Mouse (Mus musculus) neural tube, embryonic 12.5 days (tissue): Measurements from ENCODE around the gene Rad51b. TPM values are rescaled to one million over a fixed set of nuclear protein-coding genes. Genes with fewer than 3 reads are reported as not detected.

Experiments
- ATAC-seq: fragments of 200-750 bp; cut with Nextera tagmentation; 2 replicates; pipeline ENCODE4 v1.8.0; 2017; ENCODE audit warnings: low read depth, mild to moderate bottlenecking, moderate TSS enrichment, moderate library complexity; ENCODE audit not compliant: low FRiP score
- H3K27ac ChIP-seq: fragments of 300-500 bp; sonication (generic); 2 replicates; pipeline ENCODE4 v1.5.1; 2016
- H3K27me3 ChIP-seq: fragments of 300-500 bp; sonication (generic); replicated peaks from 2 replicates; pipeline ENCODE4 v1.6.1; 2016; ENCODE audit warnings: mild to moderate bottlenecking
- H3K36me3 ChIP-seq: fragments of 300-500 bp; sonication (generic); 2 replicates; pipeline ENCODE4 v1.6.1; 2016; ENCODE audit warnings: mild to moderate bottlenecking
- H3K4me1 ChIP-seq: fragments of 300-500 bp; sonication (generic); 2 replicates; pipeline ENCODE4 v1.6.1; 2016
- H3K4me2 ChIP-seq: fragments of 300-500 bp; sonication (generic); replicated peaks from 2 replicates; pipeline ENCODE4 v1.6.1; 2016; ENCODE audit warnings: mild to moderate bottlenecking
- H3K4me3 ChIP-seq: fragments of 300-500 bp; sonication (generic); 2 replicates; pipeline ENCODE4 v1.5.1; 2016
- H3K9ac ChIP-seq: fragments of 300-500 bp; sonication (generic); 2 replicates; pipeline ENCODE4 v1.6.1; 2016; ENCODE audit warnings: mild to moderate bottlenecking
- H3K9me3 ChIP-seq: fragments of 300-500 bp; sonication (generic); 2 replicates; pipeline ENCODE4 v1.6.1; 2016; ENCODE audit warnings: mild to moderate bottlenecking
- WGBS: fragments of 180-500 bp; shearing (Covaris S2); methylation state at CpG from one replicate; pipeline ENCODE4 v1.1.7; 2016; 5-methylcytosine and 5-hydroxymethylcytosine counted together
- polyA plus RNA-seq: library from polyadenylated mRNA; unstranded; fragments of >200 nt; fragmentation: Nextera tagmentation; extraction: Ambion mirVana; gene quantifications from 2 replicates; pipeline ENCODE4 v1.2.1, GENCODE M21; 2016

Rad51b gene
- polyA plus RNA-seq, 1 experiment from 2014 or later, result 4.5 TPM

DNA sequence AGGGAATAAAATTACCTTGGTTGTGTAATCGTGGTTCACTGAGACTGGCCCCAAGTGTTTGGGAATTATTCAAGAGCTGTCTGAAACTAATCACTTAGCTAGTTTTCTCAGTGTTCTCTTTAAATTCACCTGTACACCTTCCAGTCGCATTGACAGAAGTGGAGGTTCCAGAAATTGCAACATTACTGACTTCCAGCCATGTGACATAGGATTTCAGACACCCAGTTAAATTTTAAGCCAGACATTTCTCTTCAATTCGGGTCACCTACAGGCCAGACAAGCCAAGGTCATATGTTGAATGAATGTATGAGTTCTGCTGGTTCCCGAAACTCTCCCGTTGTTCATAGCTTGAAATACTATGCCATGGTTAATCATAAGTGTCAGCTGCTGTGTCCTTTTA, 260.8 kb downstream of the Rad51b start:
- Histone ChIP-seq H3K27me3 (no peaks in the 10 kb centered on the region), H3K4me2 (no peak overlapping the region), H3K27ac (no peak overlapping the region), H3K4me3 (no peak overlapping the region), H3K9me3 (no peaks in the 10 kb centered on the region), H3K9ac (no peak overlapping the region), H3K36me3 (no peaks in the 10 kb centered on the region), H3K4me1 (no peaks in the 10 kb centered on the region)
- no peak for ATAC-seq
- 78% methylated on average over 5 of the region's 5 CpGs for WGBS

DNA sequence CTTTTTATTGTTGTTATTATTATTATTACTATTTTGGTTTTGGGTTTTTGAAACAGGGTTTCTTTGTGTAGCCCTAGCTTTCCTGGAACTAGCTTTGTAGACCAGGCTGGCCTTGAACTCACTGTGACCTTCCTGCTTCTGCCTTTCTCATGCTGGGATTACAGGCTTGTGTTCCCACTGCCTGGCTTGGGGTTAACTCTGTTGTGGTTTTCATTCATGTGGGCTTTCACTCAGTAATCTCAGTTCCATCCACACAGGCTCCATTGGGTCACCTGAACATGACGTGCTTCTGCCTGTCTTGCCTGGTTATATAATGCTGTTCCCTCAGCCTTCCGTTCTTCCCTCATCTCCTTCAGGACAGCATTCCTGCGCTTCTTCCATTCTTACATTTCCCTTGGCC, 261.6 kb downstream of the Rad51b start:
- Histone ChIP-seq H3K27me3 (no peaks in the 10 kb centered on the region), H3K36me3 (no peaks in the 10 kb centered on the region), H3K4me3 (no peak overlapping the region), H3K4me1 (no peaks in the 10 kb centered on the region), H3K4me2 (no peak overlapping the region), H3K9me3 (no peaks in the 10 kb centered on the region), H3K27ac (no peak overlapping the region), H3K9ac (no peak overlapping the region)
- WGBS, result 99% methylated on average over 3 of the region's 3 CpGs
- no peak for ATAC-seq

DNA sequence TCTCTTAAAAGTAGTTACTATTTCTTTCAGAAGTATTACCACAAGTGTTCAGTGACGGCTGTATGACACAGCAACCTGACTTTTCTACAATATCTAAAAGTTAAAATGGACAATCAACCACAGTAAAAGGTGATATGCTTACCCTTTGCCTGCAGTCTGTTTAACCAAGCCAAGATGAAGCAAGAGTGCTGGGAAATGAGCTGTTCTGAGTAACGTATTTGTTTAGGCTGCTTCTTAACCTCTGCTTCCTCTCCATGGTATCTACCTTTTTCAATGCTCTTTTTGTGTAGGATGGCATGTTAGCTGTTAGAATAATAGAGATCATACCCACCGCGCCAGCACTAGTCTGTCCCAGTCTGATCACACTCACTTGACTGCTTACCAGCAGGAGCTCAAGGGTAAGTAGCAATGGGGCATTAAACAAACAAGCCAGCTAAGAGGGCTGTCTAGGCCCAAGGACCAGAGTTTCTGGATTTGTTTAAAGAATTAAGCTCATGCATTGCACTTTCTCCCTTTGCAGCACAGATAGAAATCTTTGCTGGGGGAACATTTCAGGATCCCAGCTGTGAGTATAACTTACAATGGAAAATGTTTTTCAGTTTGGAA, 262.4 kb downstream of the Rad51b start:
- ATAC-seq, result no peak
- Histone ChIP-seq H3K4me3 (no peak overlapping the region), H3K4me2 (no peak overlapping the region), H3K9ac (no peak overlapping the region), H3K36me3 (no peaks in the 10 kb centered on the region), H3K27ac (no peak overlapping the region), H3K9me3 (no peaks in the 10 kb centered on the region), H3K27me3 (no peaks in the 10 kb centered on the region), H3K4me1 (no peaks in the 10 kb centered on the region)
- 78% methylated on average over 4 of the region's 4 CpGs for WGBS

DNA sequence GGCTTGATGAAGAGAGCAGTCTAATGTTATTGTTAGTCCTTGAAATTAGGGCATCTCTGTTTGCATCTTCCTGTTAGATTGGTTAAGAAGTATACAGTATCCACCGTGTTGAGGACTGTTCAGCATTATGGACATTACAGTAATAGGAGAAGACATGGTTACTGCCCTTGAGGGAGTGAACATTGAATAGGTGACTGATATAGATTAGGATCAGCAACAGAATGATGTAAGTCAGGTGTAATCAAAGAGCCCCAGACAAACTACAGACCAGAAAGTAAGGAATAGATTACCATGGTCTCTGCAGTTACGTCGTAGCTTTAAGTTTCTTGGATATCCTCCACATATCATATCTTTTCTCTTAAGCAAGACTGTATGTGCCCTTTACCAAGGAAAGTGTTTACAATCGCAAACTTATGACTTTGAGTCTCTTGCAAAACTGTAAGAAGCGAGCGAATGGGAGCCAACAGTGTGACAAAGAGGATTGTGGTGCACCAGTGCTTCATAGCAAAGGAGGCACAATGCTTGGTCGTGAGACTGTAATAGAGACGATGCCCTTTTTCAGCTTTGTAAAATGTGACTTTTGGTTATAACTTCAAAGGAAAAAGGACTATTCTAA, 263.1 kb downstream of the Rad51b start:
- ATAC-seq, result no peak
- Histone ChIP-seq H3K27ac (no peak overlapping the region), H3K9ac (no peak overlapping the region), H3K4me1 (no peaks in the 10 kb centered on the region), H3K36me3 (no peaks in the 10 kb centered on the region), H3K4me3 (no peak overlapping the region), H3K4me2 (no peak overlapping the region), H3K9me3 (no peaks in the 10 kb centered on the region), H3K27me3 (no peaks in the 10 kb centered on the region)
- 92% methylated on average over 8 of the region's 8 CpGs for WGBS

DNA sequence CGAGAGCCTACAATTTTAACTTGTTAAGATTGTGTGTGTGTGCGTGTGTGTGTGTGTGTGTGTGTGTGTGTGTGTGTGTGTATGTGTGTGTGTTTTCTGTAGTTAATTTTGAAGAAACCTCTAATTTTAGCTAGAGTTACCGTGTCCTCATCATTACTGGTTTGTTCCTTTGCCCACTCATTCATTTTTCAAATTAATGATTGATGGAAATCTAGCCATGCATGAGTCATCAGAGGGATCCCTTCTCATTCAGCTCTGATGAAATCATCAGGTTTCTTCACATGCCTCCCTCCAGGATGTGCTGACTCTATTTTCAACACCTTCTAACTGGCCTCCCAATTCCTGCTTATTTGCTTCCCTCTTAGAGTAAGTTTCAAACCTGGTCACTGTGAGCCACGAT, 263.8 kb downstream of the Rad51b start:
- no peak for ATAC-seq
- no peak overlapping the region for H3K27ac ChIP-seq
- no peaks in the 10 kb centered on the region for H3K9me3 ChIP-seq
- no peaks in the 10 kb centered on the region for H3K4me1 ChIP-seq
- 85% methylated on average over 4 of the region's 4 CpGs for WGBS
- H3K27me3 ChIP-seq, result no peaks in the 10 kb centered on the region
- H3K9ac ChIP-seq, result no peak overlapping the region
- H3K4me2 ChIP-seq, result no peak overlapping the region
- H3K4me3 ChIP-seq, result no peak overlapping the region
- no peaks in the 10 kb centered on the region for H3K36me3 ChIP-seq

DNA sequence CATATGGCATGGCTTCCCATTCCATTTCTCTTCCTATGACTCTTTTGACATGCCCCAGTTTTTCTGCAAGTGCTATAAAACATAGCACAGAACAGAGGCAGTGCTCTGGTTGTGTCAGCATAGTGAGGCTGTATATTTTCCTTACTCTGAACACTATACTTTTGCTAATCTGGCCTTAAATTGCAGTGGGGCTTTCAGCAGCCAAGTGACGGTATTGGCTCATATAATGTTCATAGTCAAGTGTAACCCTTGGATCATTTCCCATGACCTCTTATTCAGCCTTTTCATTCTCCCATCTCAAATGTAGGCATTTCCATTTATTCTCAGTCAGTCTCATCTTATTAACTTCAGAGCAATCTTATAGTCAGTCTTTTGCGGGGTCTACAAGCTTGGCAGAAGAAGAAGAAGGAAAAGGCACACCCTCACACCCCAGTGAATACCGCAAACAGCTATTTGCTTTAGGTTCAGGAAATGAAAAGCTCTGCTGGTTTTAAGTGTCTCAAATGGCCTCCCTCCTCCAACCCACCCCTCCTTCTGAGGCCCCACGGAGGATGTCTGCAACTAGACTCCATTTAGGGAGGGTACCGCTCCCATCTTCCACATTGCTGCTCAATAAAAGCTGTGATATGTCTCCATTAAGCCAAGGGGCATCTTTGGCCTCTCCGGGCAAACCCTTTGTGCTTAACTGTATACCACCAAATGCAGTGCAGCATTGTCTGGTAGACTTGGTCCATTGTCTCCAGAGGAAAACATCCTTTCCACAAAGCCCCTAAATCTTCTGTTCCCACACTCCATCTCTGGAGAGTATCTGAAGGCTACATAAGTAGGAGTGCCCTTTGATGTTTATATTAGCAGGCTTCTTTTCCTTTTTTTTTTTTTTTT, 277.3 kb downstream of the Rad51b start:
- Histone ChIP-seq H3K9ac (no peak overlapping the region), H3K27ac (no peak overlapping the region), H3K4me1 (no peaks in the 10 kb centered on the region), H3K27me3 (no peaks in the 10 kb centered on the region), H3K36me3 (no peaks in the 10 kb centered on the region), H3K4me3 (no peak overlapping the region), H3K9me3 (no peaks in the 10 kb centered on the region), H3K4me2 (no peak overlapping the region)
- 51% methylated on average over 6 of the region's 6 CpGs for WGBS
- ATAC-seq, result no peak

DNA sequence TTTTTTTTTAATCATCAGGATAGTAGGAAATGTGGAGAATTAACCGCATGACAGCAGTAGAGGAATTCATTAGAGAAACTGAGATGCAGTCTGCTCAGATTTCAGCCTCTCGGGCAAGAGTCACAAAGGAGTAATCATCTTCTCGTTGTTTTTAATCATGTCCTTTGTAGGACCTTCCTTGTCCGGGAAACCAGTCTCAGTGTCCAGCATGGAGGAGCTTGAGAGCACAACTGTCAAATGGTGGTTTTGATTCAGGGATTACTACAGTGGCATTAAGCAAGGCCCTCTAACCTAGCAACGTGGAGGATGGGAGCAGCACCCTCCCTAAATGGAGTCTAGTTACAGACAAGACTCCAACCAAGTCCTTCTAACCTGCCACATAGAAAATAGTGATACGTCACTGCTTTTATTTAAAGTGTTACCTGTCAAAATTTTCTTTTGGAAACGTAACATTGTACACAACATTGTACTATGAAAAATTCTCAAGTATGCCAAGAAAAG, 278.0 kb downstream of the Rad51b start:
- WGBS, result 80% methylated on average over 7 of the region's 7 CpGs
- no peaks in the 10 kb centered on the region for H3K27me3 ChIP-seq
- ATAC-seq, result no peak
- no peaks in the 10 kb centered on the region for H3K9me3 ChIP-seq
- no peak overlapping the region for H3K27ac ChIP-seq
- no peaks in the 10 kb centered on the region for H3K4me1 ChIP-seq
- H3K4me2 ChIP-seq, result no peak overlapping the region
- H3K9ac ChIP-seq, result no peak overlapping the region
- H3K4me3 ChIP-seq, result no peak overlapping the region
- no peaks in the 10 kb centered on the region for H3K36me3 ChIP-seq

DNA sequence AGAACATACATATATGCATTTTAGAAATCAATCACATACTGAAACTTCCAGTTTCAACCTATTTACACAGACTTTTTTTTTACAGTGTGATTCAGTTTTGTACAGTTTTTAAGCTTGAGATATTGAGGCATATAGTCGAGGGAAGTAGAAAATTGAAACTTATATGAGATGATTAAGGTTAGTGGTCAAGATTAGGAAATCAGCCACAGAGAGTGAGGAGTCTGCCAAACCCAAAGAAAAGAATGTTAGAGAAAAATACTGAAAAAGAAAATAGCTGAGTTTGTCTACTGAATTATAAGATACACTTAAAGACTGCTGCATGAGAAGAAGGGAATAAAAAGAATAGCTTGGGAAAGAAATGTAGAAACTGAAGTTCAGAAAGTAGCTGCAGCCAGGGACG, 280.4 kb downstream of the Rad51b start:
- no peaks in the 10 kb centered on the region for H3K4me1 ChIP-seq
- no peaks in the 10 kb centered on the region for H3K9me3 ChIP-seq
- ATAC-seq, result no peak
- 92% methylated on average over 2 of the region's 2 CpGs for WGBS
- H3K4me3 ChIP-seq, result no peak overlapping the region
- H3K27me3 ChIP-seq, result no peaks in the 10 kb centered on the region
- no peaks in the 10 kb centered on the region for H3K36me3 ChIP-seq
- no peak overlapping the region for H3K9ac ChIP-seq
- no peak overlapping the region for H3K4me2 ChIP-seq
- no peak overlapping the region for H3K27ac ChIP-seq

DNA sequence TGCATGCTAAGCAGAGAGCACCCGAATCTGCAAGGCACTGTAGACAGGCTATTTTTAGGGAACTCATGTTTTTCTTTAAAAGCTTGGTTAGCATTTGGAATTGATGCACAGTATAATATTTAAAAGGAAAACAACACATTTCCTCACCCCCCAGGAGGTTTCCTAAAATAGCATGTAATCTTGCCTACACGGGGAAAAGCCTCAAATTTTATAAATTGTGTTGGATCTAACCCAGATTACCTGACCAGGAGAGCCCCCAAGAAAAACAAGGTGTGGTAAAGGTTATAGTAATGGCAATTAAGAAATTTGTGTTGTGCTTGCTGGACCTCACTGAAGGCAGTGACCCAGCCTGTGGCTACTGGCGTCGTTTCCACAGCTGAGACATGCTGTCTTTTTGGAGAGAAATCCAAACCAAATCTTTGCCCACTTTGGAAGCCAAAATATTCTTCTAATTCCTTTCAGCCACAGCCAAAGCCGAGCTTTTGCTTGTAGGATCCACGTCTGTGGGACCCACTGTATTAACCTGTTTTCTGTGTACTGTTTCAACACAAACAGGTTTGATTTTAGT, 282.0 kb downstream of the Rad51b start:
- WGBS, result 86% methylated on average over 6 of the region's 6 CpGs
- H3K4me3 ChIP-seq, result no peak overlapping the region
- H3K4me1 ChIP-seq, result no peaks in the 10 kb centered on the region
- H3K27ac ChIP-seq, result no peak overlapping the region
- H3K36me3 ChIP-seq, result no peaks in the 10 kb centered on the region
- H3K9me3 ChIP-seq, result no peaks in the 10 kb centered on the region
- no peak for ATAC-seq
- H3K27me3 ChIP-seq, result no peaks in the 10 kb centered on the region
- H3K9ac ChIP-seq, result no peak overlapping the region
- H3K4me2 ChIP-seq, result no peak overlapping the region

DNA sequence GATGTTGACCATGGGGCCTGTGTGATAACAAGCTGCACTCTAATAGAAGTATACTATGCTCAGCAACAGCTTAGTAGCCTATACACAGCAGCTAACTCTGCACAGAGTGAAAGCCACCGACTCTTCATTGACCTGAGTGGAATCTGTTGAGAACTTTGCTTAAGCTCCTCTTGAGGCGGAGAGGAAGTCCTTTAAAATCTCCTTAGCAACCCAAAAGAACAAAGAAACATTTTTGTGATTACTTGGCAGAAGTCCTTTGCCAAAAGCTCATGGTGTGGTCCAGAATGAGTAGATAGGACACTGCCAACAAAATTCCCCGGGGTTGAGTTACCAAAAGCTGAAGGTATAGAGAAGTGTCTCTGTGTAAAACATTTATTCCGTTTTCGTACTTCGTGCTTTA, 282.8 kb downstream of the Rad51b start:
- H3K27me3 ChIP-seq, result no peaks in the 10 kb centered on the region
- no peaks in the 10 kb centered on the region for H3K4me1 ChIP-seq

DNA sequence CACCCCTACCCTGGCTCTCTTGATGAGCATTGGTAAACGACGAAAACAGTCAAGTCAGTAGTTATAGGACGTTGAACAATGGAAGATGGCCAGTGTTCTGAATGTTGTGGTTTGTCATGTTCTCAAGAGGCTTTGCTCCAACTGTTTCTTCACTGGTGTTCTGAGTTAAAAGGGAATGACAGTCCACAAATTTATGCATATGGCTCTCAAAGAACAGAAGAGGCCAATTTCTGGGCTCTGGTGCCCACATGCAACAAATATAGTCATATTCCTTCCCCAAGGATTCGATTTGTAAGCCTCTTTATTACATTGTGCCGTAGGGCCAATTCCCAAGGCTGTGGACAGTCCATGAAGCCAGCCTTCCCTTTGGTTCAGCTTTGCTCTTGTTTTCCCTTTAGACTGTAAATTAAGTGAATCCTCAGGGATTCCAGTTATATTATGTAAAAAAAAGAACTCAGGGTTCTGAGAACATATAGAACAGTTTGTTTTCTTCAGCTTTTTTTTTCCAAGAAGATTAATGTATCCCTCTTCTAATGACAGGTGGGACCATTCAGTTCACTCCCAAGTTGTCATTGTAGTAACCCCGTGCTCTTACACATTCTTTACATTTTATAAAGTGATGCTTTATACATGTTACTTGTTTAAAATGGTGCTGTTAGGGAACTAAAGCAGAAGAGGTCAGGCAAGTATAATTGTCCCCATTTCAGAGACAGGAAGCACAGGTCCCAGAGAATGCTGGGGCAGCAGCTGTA, 287.6 kb downstream of the Rad51b start:
- 86% methylated on average over 6 of the region's 6 CpGs for WGBS
- no peak overlapping the region for H3K9ac ChIP-seq
- no peak overlapping the region for H3K4me2 ChIP-seq
- H3K27ac ChIP-seq, result no peak overlapping the region
- no peak for ATAC-seq
- H3K4me3 ChIP-seq, result no peak overlapping the region
- H3K9me3 ChIP-seq, result no peaks in the 10 kb centered on the region
- H3K27me3 ChIP-seq, result no peaks in the 10 kb centered on the region
- H3K4me1 ChIP-seq, result no peaks in the 10 kb centered on the region
- no peaks in the 10 kb centered on the region for H3K36me3 ChIP-seq

More for the DNA sequence above, 282.8 kb downstream of the Rad51b start:
- H3K4me3 ChIP-seq, result no peak overlapping the region
- WGBS, result 89% methylated on average over 6 of the region's 6 CpGs
- H3K36me3 ChIP-seq, result no peaks in the 10 kb centered on the region
- H3K9me3 ChIP-seq, result no peaks in the 10 kb centered on the region
- H3K4me2 ChIP-seq, result no peak overlapping the region
- no peak overlapping the region for H3K9ac ChIP-seq
- no peak overlapping the region for H3K27ac ChIP-seq
- no peak for ATAC-seq

DNA sequence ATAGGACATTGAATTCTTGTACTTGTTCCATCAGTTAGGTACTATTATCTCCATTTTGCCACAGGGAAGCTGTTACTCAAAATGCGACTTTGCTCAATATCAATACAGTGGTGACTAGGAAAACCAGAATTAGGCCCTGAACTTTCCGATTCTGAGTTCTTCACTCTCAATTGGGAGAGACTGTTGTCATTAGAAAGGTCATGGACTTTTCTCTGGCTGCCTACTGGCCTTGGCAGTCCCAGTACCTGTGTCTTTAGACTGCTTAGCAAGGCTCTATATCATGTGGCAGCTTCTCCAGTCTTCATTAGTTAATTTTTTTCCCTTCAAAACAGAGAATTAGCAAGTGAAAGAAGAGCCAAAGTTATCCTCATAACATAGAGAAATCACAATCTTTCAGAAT, 288.3 kb downstream of the Rad51b start:
- Histone ChIP-seq H3K27ac (no peak overlapping the region), H3K9me3 (no peaks in the 10 kb centered on the region), H3K36me3 (no peaks in the 10 kb centered on the region), H3K4me2 (no peak overlapping the region), H3K4me1 (no peaks in the 10 kb centered on the region), H3K27me3 (no peaks in the 10 kb centered on the region), H3K9ac (no peak overlapping the region), H3K4me3 (no peak overlapping the region)
- WGBS, result 89% methylated on average over 2 of the region's 2 CpGs
- no peak for ATAC-seq
